10 mouse cellular contexts compared by ENCODE assay signal in the genomic region with DNA sequence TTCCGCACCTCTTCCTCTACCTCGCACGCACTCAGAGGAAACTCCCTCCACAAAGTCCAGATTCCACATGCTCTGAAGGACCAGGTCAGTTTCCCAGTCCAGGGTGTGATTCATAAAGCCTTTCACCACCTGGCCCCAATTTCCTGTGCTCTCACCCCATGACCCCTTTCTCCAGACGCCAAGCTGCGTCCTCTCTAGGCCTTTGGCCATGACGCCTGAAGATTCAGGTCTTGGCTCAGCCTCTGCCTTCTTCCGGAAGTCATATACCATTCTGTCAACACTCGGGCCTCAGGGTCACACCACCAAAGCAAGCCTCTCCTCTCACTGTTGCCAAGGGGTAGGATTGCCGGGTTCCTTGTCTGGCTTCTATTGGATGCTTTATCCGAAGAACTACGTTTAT.
DNase-seq lines count a peak whose midpoint lies in the region; ATAC-seq and TF ChIP-seq lines count a peak whose summit lies in the region.
"Had no signal": no experiment of that assay in that cellular context is flagged by ENCODE, and none has a peak within 500 bp of the region (broad histone marks: within the 10 kb centered on the region; RNA-seq: fewer than 3 reads in every experiment).

No protein-coding gene starts in this region.

- intact Hi-C loops in left cerebral cortex, postnatal 14 days (cut with DNase I) = no loop called here

- H3K27ac ChIP-seq in heart, embryonic 15.5 days = no peak overlapping the region
- H3K27ac ChIP-seq in midbrain, postnatal 0 days (ENCODE audit: low read depth, low read length) = no peak overlapping the region
- no peak overlapping the region for H3K27ac ChIP-seq in forebrain, embryonic 14.5 days (ENCODE audit: low read depth, low read length)
- H3K27ac ChIP-seq: forebrain, embryonic 13.5 days; left cerebral cortex, adult 2 months had no signal

- H3K36me3 ChIP-seq in heart, embryonic 15.5 days = no peaks in the 10 kb centered on the region
- no peaks in the 10 kb centered on the region for H3K36me3 ChIP-seq in midbrain, postnatal 0 days (ENCODE audit: insufficient read depth, low read length)
- no peaks in the 10 kb centered on the region for H3K36me3 ChIP-seq in forebrain, embryonic 14.5 days (ENCODE audit: control insufficient read depth, insufficient read depth, low read length)

- DNase-seq in ovary, adult 18-20 months (ENCODE audit: low spot score) = peak; percentile 30
- DNase-seq in ovary, postnatal 36 days (ENCODE audit: low spot score) = no peak
- DNase-seq in kidney, postnatal 25 days = peak; percentile 75 to 89
- DNase-seq in yolk sac, embryonic 10.5 days (ENCODE audit: low spot score) = peak; percentile 42
- DNase-seq in left cerebral cortex, postnatal 14 days (ENCODE audit: low spot score in 2 of 2) = no peak
- DNase-seq in midbrain, postnatal 0 days (ENCODE audit: low spot score) = no peak
- no peak for DNase-seq in forebrain, embryonic 14.5 days (ENCODE audit: low spot score)

- no peak overlapping the region for H3K4me3 ChIP-seq in heart, embryonic 15.5 days
- H3K4me3 ChIP-seq in midbrain, postnatal 0 days (ENCODE audit: low read depth, low read length) = no peak overlapping the region
- no peak overlapping the region for H3K4me3 ChIP-seq in forebrain, embryonic 14.5 days (ENCODE audit: low read depth, low read length)
- H3K4me3 ChIP-seq: forebrain, embryonic 13.5 days; left cerebral cortex, adult 2 months had no signal

- 0 out of 2 replicates have a peak, but pooled peaks have one; percentile 35 for ATAC-seq in heart, embryonic 15.5 days (replicated peaks; ENCODE audit: insufficient number of reproducible peaks, insufficient read depth, low FRiP score, low read depth)
- no peak for ATAC-seq in midbrain, postnatal 0 days (ENCODE audit: low FRiP score)
- ATAC-seq in forebrain, embryonic 14.5 days = no peak
- ATAC-seq: forebrain, embryonic 13.5 days had no signal

- WGBS in heart, embryonic 15.5 days = 31% methylated on average over 11 of the region's 11 CpGs
- 86% methylated on average over 11 of the region's 11 CpGs for WGBS in midbrain, postnatal 0 days
- 94% methylated on average over 11 of the region's 11 CpGs for WGBS in forebrain, embryonic 14.5 days

- peaks cover 13% of the 10 kb centered on the region; the same call in 1 of the 2 replicates for H3K27me3 ChIP-seq in heart, embryonic 15.5 days
- no peaks in the 10 kb centered on the region for H3K27me3 ChIP-seq in midbrain, postnatal 0 days (ENCODE audit: insufficient read depth, low read length)
- H3K27me3 ChIP-seq in forebrain, embryonic 14.5 days (replicated peaks; ENCODE audit: control insufficient read depth, insufficient read depth, low read length) = no peaks in the 10 kb centered on the region
- H3K27me3 ChIP-seq: forebrain, embryonic 13.5 days had no signal

- H3K9me3 ChIP-seq in heart, embryonic 15.5 days (replicated peaks) = no peaks in the 10 kb centered on the region
- H3K9me3 ChIP-seq in midbrain, postnatal 0 days (ENCODE audit: low read length) = no peaks in the 10 kb centered on the region
- no peaks in the 10 kb centered on the region for H3K9me3 ChIP-seq in forebrain, embryonic 14.5 days (replicated peaks; ENCODE audit: control insufficient read depth, low read length)
- H3K9me3 ChIP-seq: forebrain, embryonic 13.5 days had no signal

- H3K9ac ChIP-seq in heart, embryonic 15.5 days = no peak overlapping the region
- no peak overlapping the region for H3K9ac ChIP-seq in midbrain, postnatal 0 days (replicated peaks; ENCODE audit: low read length, poor library complexity, severe bottlenecking)
- no peak overlapping the region for H3K9ac ChIP-seq in forebrain, embryonic 14.5 days (ENCODE audit: low read length)
- H3K9ac ChIP-seq: forebrain, embryonic 13.5 days had no signal

- H3K4me2 ChIP-seq in heart, embryonic 15.5 days = no peak overlapping the region
- H3K4me2 ChIP-seq in midbrain, postnatal 0 days (ENCODE audit: low read depth, low read length, poor library complexity, severe bottlenecking) = no peak overlapping the region
- H3K4me2 ChIP-seq in forebrain, embryonic 14.5 days (ENCODE audit: low read length) = no peak overlapping the region
- H3K4me2 ChIP-seq: forebrain, embryonic 13.5 days had no signal

- no peak for TF ChIP-seq CTCF in midbrain, postnatal 0 days (IDR thresholded peaks at IDR 0.05)

- peaks cover 7% of the 10 kb centered on the region for H3K4me1 ChIP-seq in heart, embryonic 15.5 days (replicated peaks)
- H3K4me1 ChIP-seq in midbrain, postnatal 0 days (ENCODE audit: insufficient read depth, low read length) = no peaks in the 10 kb centered on the region; the same call in 1 of the 2 replicates
- H3K4me1 ChIP-seq in forebrain, embryonic 14.5 days (ENCODE audit: control insufficient read depth, insufficient read depth, low read length) = no peaks in the 10 kb centered on the region

Comparison
In these comparisons a context has a peak if more than half of its experiments do, and no peak if none do; other contexts are left out.
1. DNase-seq: peak in ovary, adult 18-20 months (single experiment), kidney, postnatal 25 days (2 of 2) and yolk sac, embryonic 10.5 days (single experiment); none in ovary, postnatal 36 days (single experiment), left cerebral cortex, postnatal 14 days (0 of 2), midbrain, postnatal 0 days (single experiment) and forebrain, embryonic 14.5 days (single experiment).